Mouse (Mus musculus) heart, adult 9 months (tissue): ENCODE data around the gene Iqcb1.
A peak's percentile ranks its signal among the peaks of the same experiment; 100 is the strongest.

ENCODE experiments used
- DNase-seq, 2 experiments: peaks; one replicate each; pipeline ENCODE4 v3.0.0; 2022; ENCODE audit warnings: low spot score in 2 of 2

Gene Iqcb1

DNA sequence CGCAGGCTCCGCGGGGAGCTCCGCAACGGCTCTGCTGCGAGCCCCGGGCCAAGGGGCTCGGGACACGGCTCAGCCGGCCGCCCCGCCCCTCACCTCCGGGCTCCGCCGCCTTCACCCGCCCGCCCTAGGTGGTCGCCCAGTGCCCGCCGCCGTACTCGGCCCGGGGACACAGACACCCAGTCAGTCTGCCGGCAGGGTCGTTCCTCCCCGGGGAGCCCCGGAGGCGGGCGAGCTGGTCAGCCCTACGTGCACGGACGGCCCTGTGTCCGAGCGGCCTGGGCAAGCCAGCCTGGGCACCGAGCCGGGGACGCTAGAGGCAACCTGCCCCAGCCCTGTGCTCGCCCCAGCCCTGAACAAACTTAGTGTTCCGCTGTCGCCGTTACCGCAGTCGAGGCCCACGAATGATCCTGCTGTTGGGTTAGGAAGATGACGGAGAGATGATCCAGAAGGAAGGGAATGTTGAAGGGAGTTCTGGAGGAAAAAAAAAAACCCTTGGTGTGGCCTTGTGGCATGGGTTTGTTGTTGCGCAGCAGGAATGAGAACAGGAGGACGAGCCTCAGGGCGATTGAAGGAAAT, 47.2 kb downstream of the Iqcb1 start:
- peak in 1 of 2 experiments; percentile 14 for DNase-seq

- DNase-seq = no peak
Measured at GRCm38 (mm10) chr16:36877316-36877715, 49.1 kb downstream of the Iqcb1 start.

GRCm38 (mm10) chr16:36882737-36883343, 54.7 kb downstream of the Iqcb1 start:
- DNase-seq = no peak

GRCm38 (mm10) chr16:36884881-36885280, 56.7 kb downstream of the Iqcb1 start:
- DNase-seq = no peak

DNA sequence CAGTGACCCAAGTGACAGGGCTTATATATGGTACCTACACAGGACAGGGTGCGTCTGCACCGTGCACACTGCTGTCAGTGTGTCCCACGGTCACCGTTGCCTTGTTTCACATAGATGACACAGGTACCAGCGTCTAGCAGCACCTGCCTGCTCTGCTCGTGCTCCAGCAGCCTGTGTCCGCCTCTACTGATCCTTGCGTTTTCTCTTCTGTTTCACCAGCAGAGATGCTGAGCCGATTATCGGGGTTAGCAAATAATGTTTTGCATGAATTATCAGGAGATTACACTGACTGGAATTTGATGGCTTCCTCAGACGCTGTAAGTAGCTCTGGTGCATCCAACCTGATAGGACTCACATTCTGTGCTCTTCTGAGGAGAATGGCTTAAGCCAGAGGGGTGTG, 57.7 kb downstream of the Iqcb1 start:
- DNase-seq = no peak

GRCm38 (mm10) chr16:36887546-36887945, 59.4 kb downstream of the Iqcb1 start:
- DNase-seq = no peak

DNA sequence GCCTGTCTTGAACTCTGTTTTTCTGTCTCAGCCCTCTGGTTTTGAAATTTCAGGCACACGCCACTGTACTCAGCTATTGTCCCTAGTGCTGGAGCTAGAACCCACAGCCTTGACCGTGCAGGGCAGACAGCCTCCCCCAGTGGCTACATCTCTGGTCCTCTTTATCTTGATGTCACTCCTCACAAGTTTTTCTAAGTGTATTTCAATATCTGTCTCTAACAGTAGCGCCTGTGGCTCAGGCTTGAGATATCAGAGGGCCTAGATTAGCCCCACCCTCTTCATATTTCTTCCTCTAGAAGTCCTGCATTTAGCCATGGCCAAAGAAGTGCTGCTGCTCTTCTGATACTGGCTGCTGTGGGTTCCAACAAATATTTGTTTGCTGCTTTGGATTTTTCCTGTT, 62.4 kb downstream of the Iqcb1 start:
- DNase-seq = no peak

DNA sequence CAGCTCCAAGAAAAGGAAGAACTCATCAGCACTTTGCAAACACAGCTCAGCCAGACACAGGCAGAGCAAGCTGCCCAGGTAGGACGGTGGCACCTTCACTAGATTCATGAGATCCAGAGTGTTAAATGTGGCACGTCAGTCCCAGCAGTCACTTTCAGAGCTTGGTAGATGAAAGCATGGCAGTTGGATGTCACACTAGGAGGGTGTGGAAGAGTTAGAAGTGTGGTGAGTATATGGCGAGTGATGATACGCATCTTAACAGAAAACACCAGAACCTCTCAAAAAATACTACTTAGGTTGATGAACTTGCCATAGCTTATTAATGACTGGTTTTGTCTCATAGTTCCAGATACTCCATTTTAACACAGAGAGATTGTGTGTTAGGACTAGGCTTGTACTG, 63.2 kb downstream of the Iqcb1 start:
- no peak for DNase-seq

DNA sequence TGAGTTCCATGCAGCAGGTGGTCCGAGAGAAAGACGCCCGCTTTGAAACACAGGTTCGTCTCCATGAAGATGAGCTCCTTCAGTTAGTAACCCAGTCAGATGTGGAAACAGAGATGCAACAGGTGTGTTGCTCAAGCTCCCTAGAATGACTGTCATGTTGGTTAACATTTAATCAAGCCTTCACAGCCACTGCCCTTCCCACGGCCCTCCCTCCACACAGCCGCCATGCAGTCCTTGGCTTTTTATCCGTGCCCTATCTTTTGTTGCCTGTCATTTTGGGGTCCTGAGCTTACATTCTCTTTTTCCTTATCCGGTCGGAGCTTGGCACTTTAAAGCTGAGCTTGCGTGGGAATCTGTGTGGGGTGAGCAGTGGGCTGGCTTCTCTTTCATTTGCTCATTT, 65.1 kb downstream of the Iqcb1 start:
- DNase-seq = no peak

DNA sequence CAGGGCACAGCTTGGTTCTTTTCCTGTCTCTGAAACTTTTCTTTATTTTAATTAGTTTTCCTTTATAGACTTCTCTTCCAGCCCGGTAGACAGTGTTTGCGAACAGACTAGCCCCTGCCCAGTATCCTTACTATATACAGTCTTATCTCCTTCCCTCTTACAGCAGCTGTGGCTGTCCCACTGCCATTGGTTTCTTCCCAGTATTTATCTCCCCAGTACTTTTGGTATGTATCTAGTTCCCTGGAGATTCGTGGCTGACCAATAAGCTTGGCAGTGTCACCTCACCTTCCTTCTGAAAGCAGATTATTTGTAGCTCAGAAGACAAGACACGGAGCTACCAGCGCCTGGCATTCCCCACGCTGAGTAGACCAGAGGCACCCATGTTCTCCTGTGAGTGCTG, 68.5 kb downstream of the Iqcb1 start:
- DNase-seq = no peak

- no peak for DNase-seq
Measured at GRCm38 (mm10) chr16:36903156-36903555, 75.0 kb downstream of the Iqcb1 start.

GRCm38 (mm10) chr16:36911909-36912308, 83.7 kb downstream of the Iqcb1 start:
- no peak for DNase-seq

- no peak for DNase-seq
Measured at GRCm38 (mm10) chr16:36912311-36912710, 84.1 kb downstream of the Iqcb1 start.

DNA sequence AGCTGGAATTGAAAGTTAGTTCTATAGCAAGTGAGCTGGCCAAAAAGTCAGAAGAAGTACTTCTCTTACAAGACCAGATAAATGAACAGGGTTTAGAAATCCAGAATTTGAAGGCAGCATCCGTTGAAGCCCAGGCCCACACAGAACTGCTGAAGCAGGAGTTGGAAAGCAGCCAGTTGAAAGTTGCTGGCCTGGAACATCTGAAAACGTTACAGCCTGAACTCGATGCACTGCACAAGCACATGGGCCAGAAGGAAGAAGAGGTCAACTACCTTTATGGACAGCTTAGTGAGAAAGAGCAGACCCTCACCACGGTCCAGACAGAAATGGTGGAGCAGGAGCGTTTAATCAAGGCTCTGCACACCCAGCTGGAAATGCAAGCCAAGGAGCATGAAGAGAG, 86.0 kb downstream of the Iqcb1 start:
- DNase-seq = no peak

DNA sequence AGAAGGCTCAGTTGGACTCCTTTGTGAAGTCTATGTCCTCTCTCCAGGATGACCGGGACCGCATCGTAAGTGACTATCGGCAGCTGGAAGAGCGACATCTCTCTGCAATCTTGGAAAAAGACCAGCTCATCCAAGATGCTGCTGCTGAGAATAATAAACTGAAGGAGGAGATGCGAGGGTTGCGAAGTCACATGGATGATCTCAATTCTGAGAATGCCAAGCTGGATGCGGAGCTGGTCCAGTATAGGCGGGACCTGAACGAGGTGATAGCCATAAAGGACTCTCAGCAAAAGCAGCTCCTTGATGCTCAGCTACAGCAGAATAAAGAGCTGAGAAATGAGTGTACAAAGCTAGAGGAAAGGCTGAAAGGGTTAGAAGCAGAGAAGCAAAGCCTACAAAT, 90.3 kb downstream of the Iqcb1 start:
- no peak for DNase-seq

- no peak for DNase-seq
Measured at GRCm38 (mm10) chr16:36920410-36920809, 92.2 kb downstream of the Iqcb1 start.

DNA sequence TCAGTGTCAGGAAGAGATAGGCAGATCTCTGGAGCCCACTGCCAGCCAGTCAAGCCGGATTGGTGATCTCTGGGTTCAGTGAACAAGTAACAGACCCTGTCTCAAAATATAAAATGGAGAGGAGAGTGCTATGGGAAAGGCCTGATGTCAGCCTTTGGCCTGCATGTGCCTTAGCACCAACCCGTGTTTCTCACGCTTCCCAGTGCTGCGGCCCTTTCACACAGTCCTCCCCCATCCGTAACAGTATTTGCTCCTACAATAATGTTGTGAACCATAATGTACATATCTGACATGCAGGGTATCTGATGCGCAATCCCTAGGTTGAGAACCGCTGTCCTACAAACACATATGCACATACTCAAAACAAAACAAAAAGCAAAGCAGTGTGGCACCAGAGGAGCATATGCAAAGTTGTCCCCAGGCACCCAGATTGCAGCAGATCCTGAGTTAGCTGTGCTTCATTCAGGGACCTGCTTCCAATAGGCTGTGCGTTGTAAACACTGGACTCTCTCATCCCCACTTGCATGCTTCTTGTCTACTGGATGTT, 93.0 kb downstream of the Iqcb1 start:
- DNase-seq = no peak

DNA sequence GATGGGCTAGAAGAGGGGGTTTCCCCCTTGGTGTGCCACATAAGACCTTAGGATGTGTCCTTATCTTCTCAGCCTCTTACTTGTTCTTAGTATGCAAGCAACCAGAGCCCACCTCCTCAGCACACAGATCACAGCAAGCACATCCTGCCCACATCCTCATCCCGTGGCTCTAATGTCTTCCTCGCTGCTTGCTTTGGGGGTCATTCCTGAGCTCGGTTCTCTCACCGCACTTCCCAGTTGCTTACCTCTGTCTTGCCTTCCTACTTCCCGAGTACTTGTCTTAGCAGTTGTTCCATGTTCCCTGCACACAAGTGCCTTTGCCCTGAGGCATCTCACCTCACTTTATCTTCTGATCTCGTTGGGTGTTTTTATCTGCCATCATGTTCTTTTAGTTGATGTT, 93.8 kb downstream of the Iqcb1 start:
- DNase-seq = no peak
